Mouse (Mus musculus) CH12.LX (cell line): Measurements from ENCODE around the gene Exosc7.

Source experiments
- CTCF ChIP-seq, 2 experiments: IDR thresholded peaks in 1 of 2; conservative IDR thresholded peaks in 1 of 2; 2 replicates each; pipeline ENCODE4 v1.5.1; 2011 to 2012; ENCODE audit warnings: low read depth in 2 of 2, low read length in 2 of 2, improper control_type of control experiment in 1 of 2, inconsistent platforms in 1 of 2, mild to moderate bottlenecking in 1 of 2, moderate library complexity in 1 of 2
- E2F4 ChIP-seq: IDR thresholded peaks from 2 replicates; pipeline ENCODE4 v1.6.1; 2011; ENCODE audit warnings: low read depth, low read length, improper control_type of control experiment; ENCODE audit not compliant: insufficient replicate concordance
- MAFK ChIP-seq: IDR thresholded peaks from 2 replicates; pipeline ENCODE4 v1.6.1; 2011; ENCODE audit warnings: low read length, improper control_type of control experiment; ENCODE audit not compliant: insufficient replicate concordance
- MYC ChIP-seq: IDR thresholded peaks from 2 replicates; pipeline ENCODE4 v1.6.1; 2011; ENCODE audit warnings: low read depth, mild to moderate bottlenecking, improper control_type of control experiment, low read length
- POLR2A ChIP-seq: IDR thresholded peaks from 2 replicates; pipeline ENCODE4 v1.6.1; 2011; ENCODE audit warnings: low read depth, mild to moderate bottlenecking, improper control_type of control experiment, low read length
- TCF12 ChIP-seq: IDR thresholded peaks from 2 replicates; pipeline ENCODE4 v1.6.1; 2014; ENCODE audit warnings: low read depth, mild to moderate bottlenecking, inconsistent platforms, low read length, improper control_type of control experiment

DNA sequence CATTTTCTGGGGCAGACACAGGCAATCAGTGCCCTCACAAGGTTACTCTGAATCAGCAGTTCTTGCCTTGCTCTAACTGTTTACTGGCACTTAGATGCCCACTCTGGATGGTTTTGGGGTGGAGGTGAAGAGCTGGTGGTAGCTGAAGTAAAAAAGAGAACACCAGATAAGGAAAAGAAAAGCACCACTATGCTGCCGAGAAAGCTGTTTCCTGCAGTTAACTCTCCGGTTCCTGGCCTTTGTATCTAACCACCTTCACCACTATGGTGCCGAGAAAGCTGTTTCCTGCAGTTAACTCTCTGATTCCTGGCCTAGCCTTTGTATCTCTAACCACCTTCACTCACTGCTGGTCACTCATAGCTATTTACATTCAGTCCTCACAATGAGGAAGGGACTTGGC, 25.5 kb upstream of the Exosc7 start:
- no peak for TF ChIP-seq POLR2A
- TF ChIP-seq CTCF (conservative IDR thresholded peaks at IDR 0.05 in 1 of 2, IDR thresholded peaks at IDR 0.05 in 1 of 2; ENCODE audit: low read depth in 2 of 2, low read length in 2 of 2): no peak
- no peak for TF ChIP-seq MAFK
- TF ChIP-seq TCF12: no peak
- no peak for TF ChIP-seq MYC
- TF ChIP-seq E2F4: no peak
